Mouse (Mus musculus) Muller cell, postnatal 12 days (primary cell): ENCODE results near the gene Vmn2r38.
"Not testable (repeated sequence)": the region's sequence is repeated elsewhere in the genome, so short reads cannot be mapped to it uniquely, and the experiment has no call there.

Experiments used
- DNase-seq: peaks from one replicate; pipeline ENCODE4 v3.0.0-alpha.2; 2015; ENCODE audit errors: inconsistent ontology term

Vmn2r38 gene

DNA sequence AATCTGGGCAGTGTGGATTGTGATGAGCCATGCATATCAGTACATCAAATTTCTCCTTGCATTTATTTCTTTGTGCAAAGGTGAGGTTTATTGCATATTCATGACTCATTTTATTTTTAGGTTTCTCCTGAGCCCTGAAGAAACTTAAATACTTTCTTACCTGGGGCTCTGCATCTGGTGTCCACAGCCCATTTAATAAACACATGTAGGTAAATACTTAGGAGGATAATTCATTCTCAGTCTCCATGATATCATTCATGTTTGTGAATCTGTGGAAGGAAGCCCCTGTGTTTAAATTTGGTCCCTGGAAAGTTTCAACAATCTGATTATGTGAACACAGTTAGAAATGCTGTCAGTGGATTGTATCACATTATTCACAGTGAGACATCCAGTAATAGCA is at the start of gene Vmn2r38:
Vmn2r38 (minus strand) TSS at position 101 of the 400 bp plus-strand sequence.
- not testable (repeated sequence) for DNase-seq

DNA sequence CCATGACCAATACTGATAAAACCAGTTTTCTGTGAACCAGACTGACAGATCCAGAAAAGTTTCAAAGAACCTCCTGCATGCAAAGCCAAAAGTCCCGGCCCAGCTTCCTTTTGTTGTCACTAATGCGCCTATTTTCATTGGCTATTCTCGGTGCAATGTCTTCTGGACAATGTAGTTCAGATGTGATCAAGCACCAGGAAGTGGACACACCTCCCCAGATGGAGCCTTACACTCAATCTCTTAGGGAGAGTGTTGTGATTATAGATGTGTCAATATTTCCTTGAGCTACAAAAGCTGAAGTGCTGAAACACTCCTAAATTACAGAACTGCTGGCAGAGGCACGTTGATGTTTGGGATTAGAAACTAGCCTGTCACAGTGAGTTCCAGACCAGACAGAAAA is 32.3 kb downstream of the Vmn2r38 start:
- not testable (repeated sequence) for DNase-seq

DNA sequence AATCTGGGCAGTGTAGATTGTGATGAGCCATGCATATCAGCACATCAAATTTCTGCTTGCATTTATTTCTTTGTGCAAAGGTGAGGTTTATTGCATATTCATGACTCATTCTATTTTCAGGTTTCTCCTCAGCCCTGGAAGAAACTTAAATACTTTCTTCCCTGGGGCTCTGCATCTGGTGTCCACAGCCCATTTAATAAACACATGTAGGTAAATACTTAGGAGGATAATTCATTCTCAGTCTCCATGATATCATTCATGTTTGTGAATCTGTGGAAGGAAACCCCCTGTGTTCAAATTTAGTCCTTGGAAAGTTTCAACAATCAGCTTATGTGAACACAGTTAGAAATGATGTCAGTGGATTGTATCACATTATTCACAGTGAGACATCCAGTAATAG is 67.0 kb downstream of the Vmn2r38 start, which contains the start of gene Vmn2r39:
Vmn2r39 (minus strand) TSS at position 101 of the 400 bp plus-strand sequence.
- DNase-seq = not testable (repeated sequence)
